Mouse (Mus musculus) testis, adult 2 months (tissue): ENCODE data around the gene Ces1c. TPM values are rescaled to one million over a fixed set of nuclear protein-coding genes. Genes with fewer than 3 reads are reported as not detected.

Experiments used
- H3K27ac ChIP-seq: fragments of 200-500 bp; 2 replicates; pipeline ENCODE4 v1.5.1; 2012; ENCODE audit warnings: low read depth, low read length; ENCODE audit not compliant: control insufficient read depth, insufficient read depth
- H3K27me3 ChIP-seq: fragments of 200-500 bp; 2 replicates; pipeline ENCODE4 v1.6.1; 2012; ENCODE audit warnings: mild to moderate bottlenecking, low read length, moderate library complexity; ENCODE audit not compliant: control insufficient read depth, insufficient read depth
- H3K36me3 ChIP-seq: fragments of 200-500 bp; 2 replicates; pipeline ENCODE4 v1.6.1; 2012; ENCODE audit warnings: mild to moderate bottlenecking, low read length; ENCODE audit not compliant: control insufficient read depth, insufficient read depth
- H3K4me1 ChIP-seq: fragments of 200-500 bp; 2 replicates; pipeline ENCODE4 v1.6.1; 2012; ENCODE audit warnings: low read length; ENCODE audit not compliant: control insufficient read depth, insufficient read depth
- H3K4me3 ChIP-seq: fragments of 200-500 bp; 2 replicates; pipeline ENCODE4 v1.5.1; 2012; ENCODE audit warnings: low read depth, mild to moderate bottlenecking, low read length, moderate library complexity, mixed read lengths; ENCODE audit not compliant: control insufficient read depth
- CTCF ChIP-seq: fragments of 200-500 bp; IDR thresholded peaks from 2 replicates; pipeline ENCODE4 v1.5.1; 2012; ENCODE audit warnings: low read depth, mild to moderate bottlenecking, inconsistent platforms, low read length, moderate library complexity; ENCODE audit not compliant: control insufficient read depth, insufficient read depth, insufficient replicate concordance
- POLR2A ChIP-seq: fragments of 200-500 bp; IDR thresholded peaks from 2 replicates; pipeline ENCODE4 v1.6.1; 2012; ENCODE audit warnings: low read depth, mild to moderate bottlenecking, inconsistent platforms, low read length, moderate library complexity; ENCODE audit not compliant: control insufficient read depth
- polyA plus RNA-seq: library from polyadenylated mRNA; depleted of rRNA; stranded (reverse); fragments of >200 nt; gene quantifications from 2 replicates; pipeline ENCODE4 v1.2.3, GENCODE M21; 2012

The Ces1c gene
- polyA plus RNA-seq, 1 experiment = not detected

- no peaks in the 10 kb centered on the region for H3K27me3 ChIP-seq
- no peaks in the 10 kb centered on the region for H3K36me3 ChIP-seq
- no peak overlapping the region for H3K27ac ChIP-seq
- no peak overlapping the region for H3K4me3 ChIP-seq
- TF ChIP-seq CTCF (no peak), POLR2A (no peak)
- no peaks in the 10 kb centered on the region for H3K4me1 ChIP-seq
Measured at GRCm38 (mm10) chr8:93147331-93147730, 16.2 kb upstream of the Ces1c start.

- Histone ChIP-seq H3K27ac (no peak overlapping the region), H3K4me3 (no peak overlapping the region), H3K27me3 (no peaks in the 10 kb centered on the region), H3K4me1 (no peaks in the 10 kb centered on the region), H3K36me3 (no peaks in the 10 kb centered on the region)
- TF ChIP-seq POLR2A = no peak
Measured at GRCm38 (mm10) chr8:93140696-93141095, 9.6 kb upstream of the Ces1c start.

GRCm38 (mm10) chr8:93132196-93132595 is 1.1 kb upstream of the Ces1c start:
- no peaks in the 10 kb centered on the region for H3K27me3 ChIP-seq
- no peaks in the 10 kb centered on the region for H3K4me1 ChIP-seq
- no peak for TF ChIP-seq CTCF
- no peak for TF ChIP-seq POLR2A
- no peaks in the 10 kb centered on the region for H3K36me3 ChIP-seq
- no peak overlapping the region for H3K27ac ChIP-seq
- H3K4me3 ChIP-seq = no peak overlapping the region

DNA sequence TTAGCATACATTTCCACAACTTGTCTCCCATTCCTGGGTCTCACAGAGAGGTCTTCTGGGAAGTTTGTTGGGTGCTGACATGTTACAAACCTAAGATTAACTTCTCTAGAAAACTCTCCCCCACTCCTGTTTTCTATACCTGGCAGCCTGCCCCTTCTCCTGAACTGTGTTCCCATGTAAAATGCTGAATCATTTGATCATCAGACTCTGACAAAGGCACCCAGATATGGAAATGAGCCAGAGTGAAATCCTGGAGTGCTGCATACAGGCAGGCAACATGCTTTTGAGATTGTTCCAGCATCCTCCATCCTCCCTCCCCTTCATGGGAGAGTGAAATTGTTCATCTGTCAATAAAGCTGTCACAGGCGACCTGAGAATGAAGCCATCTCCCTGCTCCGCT is 4.6 kb downstream of the Ces1c start:
- Histone ChIP-seq H3K4me1 (no peaks in the 10 kb centered on the region), H3K27ac (no peak overlapping the region), H3K4me3 (no peak overlapping the region), H3K36me3 (no peaks in the 10 kb centered on the region), H3K27me3 (no peaks in the 10 kb centered on the region)
- TF ChIP-seq POLR2A (no peak), CTCF (no peak)

- no peak overlapping the region for H3K4me3 ChIP-seq
- no peaks in the 10 kb centered on the region for H3K4me1 ChIP-seq
- no peak overlapping the region for H3K27ac ChIP-seq
- TF ChIP-seq POLR2A (no peak), CTCF (no peak)
- no peaks in the 10 kb centered on the region for H3K36me3 ChIP-seq
- H3K27me3 ChIP-seq = no peaks in the 10 kb centered on the region
Measured at GRCm38 (mm10) chr8:93122005-93122404, 9.1 kb downstream of the Ces1c start.

DNA sequence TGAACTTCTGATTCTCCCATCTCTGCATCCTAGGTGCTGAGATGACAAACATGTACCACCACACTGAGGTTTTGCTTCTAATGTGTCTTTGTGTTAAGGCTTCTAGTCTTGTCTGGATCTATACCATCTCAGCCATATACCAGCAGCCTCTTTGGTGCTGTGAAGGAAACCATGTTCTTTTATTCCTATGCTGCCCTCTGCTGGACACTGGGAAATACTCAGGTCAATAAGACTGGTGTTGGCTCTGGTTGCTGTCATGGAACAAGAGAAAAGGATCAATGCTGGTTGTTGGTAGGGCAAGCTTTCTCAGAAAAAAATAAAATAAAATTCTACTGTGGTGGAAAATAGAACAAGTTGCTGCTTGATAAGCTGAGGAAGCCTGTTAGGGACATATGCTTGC is 35.7 kb downstream of the Ces1c start:
- no peak for TF ChIP-seq POLR2A
- no peak for TF ChIP-seq CTCF
- H3K36me3 ChIP-seq = no peaks in the 10 kb centered on the region
- no peaks in the 10 kb centered on the region for H3K27me3 ChIP-seq
- no peak overlapping the region for H3K4me3 ChIP-seq
- H3K4me1 ChIP-seq = no peaks in the 10 kb centered on the region
- H3K27ac ChIP-seq = no peak overlapping the region

GRCm38 (mm10) chr8:93091324-93091723 is 39.8 kb downstream of the Ces1c start:
- no peak overlapping the region for H3K4me3 ChIP-seq
- no peak overlapping the region for H3K27ac ChIP-seq
- no peaks in the 10 kb centered on the region for H3K27me3 ChIP-seq
- no peaks in the 10 kb centered on the region for H3K36me3 ChIP-seq
- no peaks in the 10 kb centered on the region for H3K4me1 ChIP-seq
- TF ChIP-seq POLR2A (no peak), CTCF (no peak)

DNA sequence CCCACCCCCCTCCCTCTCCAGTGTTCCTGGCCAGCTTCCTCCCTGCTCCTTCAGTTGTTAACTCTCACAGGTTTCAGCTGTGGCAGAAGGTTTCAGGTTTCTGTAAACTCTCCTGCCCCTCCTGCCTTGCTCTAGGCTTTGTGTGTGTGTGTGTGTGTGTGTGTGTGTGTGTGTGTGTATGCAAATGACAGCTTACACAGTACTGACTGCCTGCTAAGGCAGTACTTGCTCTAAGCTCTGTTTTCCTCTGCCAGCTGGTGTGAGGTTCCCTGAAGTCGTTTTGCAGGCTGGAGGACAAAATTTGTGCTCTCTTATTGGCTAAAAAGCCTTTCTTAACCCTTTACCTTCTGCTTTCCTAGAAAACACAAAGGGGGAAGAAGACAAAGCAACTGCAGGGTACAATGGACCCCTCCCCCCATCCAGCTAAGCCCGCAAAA is 42.4 kb downstream of the Ces1c start:
- no peak overlapping the region for H3K4me3 ChIP-seq
- no peak overlapping the region for H3K27ac ChIP-seq
- TF ChIP-seq POLR2A = no peak
- no peak for TF ChIP-seq CTCF
- H3K27me3 ChIP-seq = no peaks in the 10 kb centered on the region
- no peaks in the 10 kb centered on the region for H3K4me1 ChIP-seq
- H3K36me3 ChIP-seq = no peaks in the 10 kb centered on the region
